29 mouse cellular contexts compared by ENCODE assay signal in genomic region chr2:19083816-19084215, GRCm38 (mm10).
"Had no signal": no experiment of that assay in that cellular context is flagged by ENCODE, and none has a peak within 500 bp of the region (broad histone marks: within the 10 kb centered on the region; RNA-seq: fewer than 3 reads in every experiment).

No protein-coding gene starts in this region.

- H3K36me3 ChIP-seq: heart, embryonic 10.5 days; heart, embryonic 12.5 days; hindbrain, embryonic 10.5 days; hindbrain, embryonic 12.5 days; intestine, embryonic 15.5 days; kidney, embryonic 15.5 days; limb, embryonic 10.5 days; limb, embryonic 12.5 days; liver, embryonic 13.5 days; liver, embryonic 15.5 days had no signal

- H3K9me3 ChIP-seq: heart, embryonic 10.5 days; hindbrain, embryonic 10.5 days; hindbrain, embryonic 12.5 days; intestine, embryonic 15.5 days; kidney, embryonic 15.5 days; limb, embryonic 10.5 days; limb, embryonic 12.5 days; liver, embryonic 13.5 days; liver, embryonic 15.5 days had no signal

- H3K4me2 ChIP-seq: heart, embryonic 12.5 days; hindbrain, embryonic 12.5 days; hindbrain, embryonic 14.5 days; intestine, embryonic 15.5 days; kidney, embryonic 15.5 days; limb, embryonic 12.5 days; liver, embryonic 11.5 days; liver, embryonic 13.5 days; liver, embryonic 15.5 days had no signal

- H3K27me3 ChIP-seq: heart, embryonic 12.5 days; hindbrain, embryonic 12.5 days; intestine, embryonic 15.5 days; kidney, embryonic 15.5 days; limb, embryonic 12.5 days; liver, embryonic 13.5 days; liver, embryonic 15.5 days had no signal

- H3K9ac ChIP-seq: heart, embryonic 12.5 days; hindbrain, embryonic 12.5 days; hindbrain, embryonic 14.5 days; intestine, embryonic 15.5 days; kidney, embryonic 15.5 days; limb, embryonic 12.5 days; liver, embryonic 13.5 days; liver, embryonic 15.5 days; liver, postnatal 0 days had no signal

- H3K27ac ChIP-seq: heart, embryonic 10.5 days; hindbrain, embryonic 10.5 days; hindbrain, embryonic 12.5 days; hindbrain, embryonic 14.5 days; intestine, embryonic 15.5 days; kidney, embryonic 15.5 days; kidney, postnatal 0 days; layer of hippocampus, adult 2 months; left cerebral cortex, adult 2 months; limb, embryonic 10.5 days; limb, embryonic 12.5 days; liver, embryonic 13.5 days; liver, embryonic 15.5 days had no signal

- H3K4me1 ChIP-seq: heart, embryonic 10.5 days; heart, embryonic 12.5 days; hindbrain, embryonic 10.5 days; hindbrain, embryonic 12.5 days; intestine, embryonic 15.5 days; kidney, embryonic 15.5 days; limb, embryonic 10.5 days; limb, embryonic 12.5 days had no signal

- DNase-seq: gastrocnemius, postnatal 10 days; gastrocnemius, postnatal 25 days; heart, adult 18-20 months; heart, postnatal 10 days; heart, postnatal 4 days; kidney, adult 11 months; kidney, adult 2 months; kidney, adult 9 months; kidney, postnatal 25 days; kidney, postnatal 4 days; liver; liver, embryonic 13.5 days; liver, postnatal 0 days had no signal

- H3K4me3 ChIP-seq: heart, embryonic 10.5 days; heart, embryonic 12.5 days; hindbrain, embryonic 10.5 days; hindbrain, embryonic 12.5 days; intestine, embryonic 15.5 days; kidney, embryonic 15.5 days; layer of hippocampus, adult 2 months; left cerebral cortex, adult 2 months; limb, embryonic 10.5 days; limb, embryonic 12.5 days; liver, embryonic 13.5 days; liver, embryonic 15.5 days had no signal

- ATAC-seq: hindbrain, embryonic 16.5 days; inflammation-experienced regulatory T-cells, adult 6 months; intestine, embryonic 15.5 days; liver, postnatal 0 days had no signal
